Mouse (Mus musculus): ENCODE results near the gene Ccl2. TPM values are rescaled to one million over a fixed set of nuclear protein-coding genes. Genes with fewer than 3 reads are reported as not detected.

Gene Ccl2
- polyA plus RNA-seq (2014; fragmentation: Illumina TruSeq; extraction: RNeasy Lipid Tissue Mini Kit (QIAGEN cat#74804); ENCODE audit: low replicate concordance): 1.8 TPM

GRCm38 (mm10) chr11:82035356-82035755, at the start of gene Ccl2:
Gene Ccl2, plus strand, starts transcription at chr11:82035571.

DNA sequence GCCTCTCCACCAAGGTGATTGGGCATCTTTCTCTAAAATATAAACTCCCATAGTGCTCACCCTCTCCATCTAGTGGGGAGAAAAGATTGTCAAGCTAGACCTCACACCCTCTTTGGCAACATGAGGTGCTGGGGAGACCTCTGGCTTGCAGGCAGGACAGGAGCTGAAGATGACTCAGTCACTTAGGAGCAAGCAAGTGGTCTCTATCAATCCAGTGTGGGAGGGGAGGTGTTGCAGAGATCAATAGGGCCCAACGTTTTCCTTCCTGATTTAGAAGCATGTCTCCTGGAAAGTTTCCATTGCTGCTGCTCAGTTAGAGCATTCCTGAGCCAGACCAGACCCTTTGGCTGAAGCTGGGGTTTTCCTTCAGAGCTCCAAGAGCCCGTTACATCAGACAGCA, 3.2 kb downstream of the Ccl2 start, which contains the start of gene Gm17268:
Gm17268 (minus strand) TSS at position 28 of the 400 bp plus-strand sequence.

DNA sequence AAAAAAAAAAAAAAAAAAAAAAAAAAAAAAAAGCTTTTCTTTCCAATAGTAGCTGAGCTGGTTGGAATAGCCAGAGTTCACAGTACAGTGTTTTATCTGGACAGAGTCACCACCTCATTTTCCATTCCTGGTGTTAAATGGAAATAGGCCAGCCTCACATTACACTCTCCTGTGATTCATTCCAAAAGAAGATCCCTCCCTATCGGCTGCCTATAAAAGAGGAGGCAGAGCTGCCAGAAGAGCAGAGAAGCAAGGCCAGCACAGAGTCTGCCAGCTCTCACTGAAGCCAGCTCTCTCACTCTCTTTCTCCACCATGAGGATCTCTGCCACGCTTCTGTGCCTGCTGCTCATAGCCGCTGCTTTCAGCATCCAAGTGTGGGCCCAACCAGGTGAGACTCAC, 10.1 kb downstream of the Ccl2 start, which contains the start of gene Ccl7:
Ccl7 (plus strand) TSS at position 242 of the 400 bp plus-strand sequence.

GRCm38 (mm10) chr11:82057646-82058045, 22.3 kb downstream of the Ccl2 start, which contains the start of gene Ccl11:
Gene Ccl11, plus strand, starts transcription at chr11:82057823.

Other genes with a start within 250 kb of the Ccl2 start
- not detected for gene 5530401A14Rik, start 174.9 kb upstream of the Ccl2 start, polyA plus RNA-seq (2014; fragmentation: Illumina TruSeq; extraction: RNeasy Lipid Tissue Mini Kit (QIAGEN cat#74804); ENCODE audit: low replicate concordance)
- 0.26 TPM for gene Asic2, start 67.1 kb upstream of the Ccl2 start, polyA plus RNA-seq (2014; fragmentation: Illumina TruSeq; extraction: RNeasy Lipid Tissue Mini Kit (QIAGEN cat#74804); ENCODE audit: low replicate concordance)
- not detected for gene Gm17268, start 3.0 kb downstream of the Ccl2 start, polyA plus RNA-seq (2014; fragmentation: Illumina TruSeq; extraction: RNeasy Lipid Tissue Mini Kit (QIAGEN cat#74804); ENCODE audit: low replicate concordance)
- gene Ccl7, start 10.1 kb downstream of the Ccl2 start, polyA plus RNA-seq (2014; fragmentation: Illumina TruSeq; extraction: RNeasy Lipid Tissue Mini Kit (QIAGEN cat#74804); ENCODE audit: low replicate concordance): 1.2 TPM
- 94.9 TPM for gene Ccl11, start 22.3 kb downstream of the Ccl2 start, polyA plus RNA-seq (2014; fragmentation: Illumina TruSeq; extraction: RNeasy Lipid Tissue Mini Kit (QIAGEN cat#74804); ENCODE audit: low replicate concordance)
- gene Ccl12, start 66.3 kb downstream of the Ccl2 start, polyA plus RNA-seq (2014; fragmentation: Illumina TruSeq; extraction: RNeasy Lipid Tissue Mini Kit (QIAGEN cat#74804); ENCODE audit: low replicate concordance): 4.3 TPM
- not detected for gene Ccl8, start 79.6 kb downstream of the Ccl2 start, polyA plus RNA-seq (2014; fragmentation: Illumina TruSeq; extraction: RNeasy Lipid Tissue Mini Kit (QIAGEN cat#74804); ENCODE audit: low replicate concordance)